Mouse (Mus musculus) CH12.LX (cell line): Measurements from ENCODE around the gene Mafb. TPM values are rescaled to one million over a fixed set of nuclear protein-coding genes. Genes with fewer than 3 reads are reported as not detected.

Experiments used
- DNase-seq: peaks from one replicate; pipeline ENCODE4 v3.0.0-alpha.2; 2013; ENCODE audit errors: extremely low read depth
- H3K27ac ChIP-seq: 2 replicates; pipeline ENCODE4 v1.5.1; 2012; ENCODE audit warnings: low read depth, mild to moderate bottlenecking, control low read depth, moderate library complexity; ENCODE audit not compliant: insufficient read depth
- H3K27me3 ChIP-seq: replicated peaks from 2 replicates; pipeline ENCODE3; 2012; ENCODE audit warnings: inconsistent platforms
- H3K36me3 ChIP-seq, 2 experiments: replicated peaks in 1 of 2; 2 replicates each; pipeline versions ENCODE3 to v1.6.1; 2012; ENCODE audit warnings: inconsistent platforms in 1 of 2, low read length in 1 of 2, mild to moderate bottlenecking in 1 of 2, mixed read lengths in 1 of 2, moderate library complexity in 1 of 2; ENCODE audit not compliant: control insufficient read depth in 1 of 2, insufficient read depth in 1 of 2
- H3K4me1 ChIP-seq, 2 experiments: 2 replicates each; pipeline ENCODE4 v1.6.1; 2012; ENCODE audit warnings: inconsistent platforms in 1 of 2, moderate library complexity in 1 of 2; ENCODE audit not compliant: insufficient read depth in 2 of 2, control insufficient read depth in 1 of 2
- H3K4me2 ChIP-seq: 2 replicates; pipeline ENCODE4 v1.6.1; 2012; ENCODE audit warnings: low read depth, mild to moderate bottlenecking, control low read depth; ENCODE audit not compliant: poor library complexity, insufficient read depth, severe bottlenecking
- H3K4me3 ChIP-seq, 3 experiments: fragments of 150-350 bp in 1 of 3; sonication (generic) in 1 of 3; replicated peaks in 1 of 3; 2 replicates each; pipeline versions ENCODE3 to v1.5.1; 2011 to 2012; ENCODE audit warnings: low read depth in 2 of 3, low read length in 2 of 3, mild to moderate bottlenecking in 2 of 3, moderate library complexity in 2 of 3, control low read depth in 1 of 3, improper control_type of control experiment in 1 of 3, inconsistent platforms in 1 of 3, mixed read lengths in 1 of 3; ENCODE audit not compliant: poor library complexity in 1 of 3
- H3K79me2 ChIP-seq: replicated peaks from 2 replicates; pipeline ENCODE4 v1.6.1; 2012; ENCODE audit warnings: mild to moderate bottlenecking, moderate library complexity; ENCODE audit not compliant: control insufficient read depth, poor library complexity, insufficient read depth, severe bottlenecking; ENCODE audit errors: extremely low read depth
- H3K9ac ChIP-seq: 2 replicates; pipeline ENCODE4 v1.6.1; 2012; ENCODE audit warnings: low read depth, mild to moderate bottlenecking, control low read depth, moderate library complexity; ENCODE audit not compliant: insufficient read depth
- H3K9me3 ChIP-seq: replicated peaks from 2 replicates; pipeline ENCODE3; 2012; ENCODE audit warnings: low read length, inconsistent platforms, mixed read lengths
- BHLHE40 ChIP-seq: IDR thresholded peaks from 2 replicates; pipeline ENCODE4 v1.6.1; 2011; ENCODE audit warnings: mild to moderate bottlenecking, low read depth, low read length, improper control_type of control experiment
- CTCF ChIP-seq, 2 experiments: IDR thresholded peaks in 1 of 2; conservative IDR thresholded peaks in 1 of 2; 2 replicates each; pipeline ENCODE4 v1.5.1; 2011 to 2012; ENCODE audit warnings: low read depth in 2 of 2, low read length in 2 of 2, improper control_type of control experiment in 1 of 2, inconsistent platforms in 1 of 2, mild to moderate bottlenecking in 1 of 2, moderate library complexity in 1 of 2
- E2F4 ChIP-seq: IDR thresholded peaks from 2 replicates; pipeline ENCODE4 v1.6.1; 2011; ENCODE audit warnings: low read depth, low read length, improper control_type of control experiment; ENCODE audit not compliant: insufficient replicate concordance
- ELF1 ChIP-seq: IDR thresholded peaks from 2 replicates; pipeline ENCODE4 v1.6.1; 2014; ENCODE audit warnings: low read depth, mild to moderate bottlenecking, inconsistent platforms, low read length, improper control_type of control experiment
- EP300 ChIP-seq: IDR thresholded peaks from 2 replicates; pipeline ENCODE4 v1.6.1; 2011; ENCODE audit warnings: low read length, improper control_type of control experiment
- IRF4 ChIP-seq: IDR thresholded peaks from 2 replicates; pipeline ENCODE4 v1.6.1; 2014; ENCODE audit warnings: low read depth, mild to moderate bottlenecking, inconsistent platforms, low read length, improper control_type of control experiment
- JUN ChIP-seq: IDR thresholded peaks from 2 replicates; pipeline ENCODE4 v1.6.1; 2011; ENCODE audit warnings: low read depth, mild to moderate bottlenecking, low read length, improper control_type of control experiment, moderate library complexity; ENCODE audit not compliant: insufficient read depth
- JUND ChIP-seq: conservative IDR thresholded peaks from 2 replicates; pipeline ENCODE4 v1.6.1; 2011; ENCODE audit warnings: low read depth, low read length, improper control_type of control experiment
- MAFK ChIP-seq: IDR thresholded peaks from 2 replicates; pipeline ENCODE4 v1.6.1; 2011; ENCODE audit warnings: low read length, improper control_type of control experiment; ENCODE audit not compliant: insufficient replicate concordance
- MAX ChIP-seq: IDR thresholded peaks from 2 replicates; pipeline ENCODE4 v1.6.1; 2011; ENCODE audit warnings: low read length, improper control_type of control experiment
- NELFE ChIP-seq: IDR thresholded peaks from 2 replicates; pipeline ENCODE4 v1.6.1; 2011; ENCODE audit warnings: low read depth, low read length, improper control_type of control experiment
- RCOR1 ChIP-seq: conservative IDR thresholded peaks from 2 replicates; pipeline ENCODE4 v1.6.1; 2012; ENCODE audit warnings: low read depth, mild to moderate bottlenecking, inconsistent platforms, low read length, improper control_type of control experiment
- SMC3 ChIP-seq: IDR thresholded peaks from 2 replicates; pipeline ENCODE4 v1.6.1; 2011; ENCODE audit warnings: low read depth, low read length, improper control_type of control experiment
- TBP ChIP-seq: conservative IDR thresholded peaks from 2 replicates; pipeline ENCODE4 v1.6.1; 2011; ENCODE audit warnings: low read depth, low read length, improper control_type of control experiment
- USF2 ChIP-seq: conservative IDR thresholded peaks from 2 replicates; pipeline ENCODE4 v1.6.1; 2011; ENCODE audit warnings: low read depth, low read length, improper control_type of control experiment
- ZKSCAN1 ChIP-seq: IDR thresholded peaks from 2 replicates; pipeline ENCODE4 v1.6.1; 2012; ENCODE audit warnings: low read depth, inconsistent platforms, low read length, improper control_type of control experiment, borderline replicate concordance
- ZMIZ1 ChIP-seq: IDR thresholded peaks from 2 replicates; pipeline ENCODE4 v1.6.1; 2012; ENCODE audit warnings: low read depth, mild to moderate bottlenecking, inconsistent platforms, low read length, improper control_type of control experiment
- ZNF384 ChIP-seq: IDR thresholded peaks from 2 replicates; pipeline ENCODE4 v1.6.1; 2012; ENCODE audit warnings: low read depth, low read length, improper control_type of control experiment, inconsistent platforms
- dilution Hi-C: fragments of 300-500 bp; cut with MboI; formaldehyde crosslinking; loops from 2 replicates; pipeline ENCODE4 v1.14.3; 2020; ENCODE audit warnings: low sequenced_read_pairs; ENCODE audit not compliant: extremely low pct_unique_long_range_greater_than_20kb, extremely low pct_ligation_motif_present
- in situ Hi-C: fragments of 300-500 bp; cut with MboI; formaldehyde crosslinking; loops from 3 replicates; pipeline ENCODE4 v1.14.3; 2019; ENCODE audit warnings: low sequenced_read_pairs, low pct_ligation_motif_present, low pct_unique_long_range_greater_than_20kb, mixed read lengths
- polyA plus RNA-seq: library from polyadenylated mRNA; unstranded; fragments of >175 nt; gene quantifications from 2 replicates; pipeline ENCODE4 v1.2.1, GENCODE M21; 2012; ENCODE audit warnings: low read depth; ENCODE audit not compliant: insufficient read length
- total RNA-seq, 2 experiments: library from RNA; depleted of rRNA; stranded (reverse); fragments of 300-350 nt in 1 of 2; fragments of >200 nt in 1 of 2; gene quantifications; 2 replicates each; pipeline ENCODE4 v1.2.3; 2012 to 2014

The Mafb gene
- total and polyA plus RNA-seq, 3 experiments, result 0.04 to 0.47 (median 0.17) TPM

DNA sequence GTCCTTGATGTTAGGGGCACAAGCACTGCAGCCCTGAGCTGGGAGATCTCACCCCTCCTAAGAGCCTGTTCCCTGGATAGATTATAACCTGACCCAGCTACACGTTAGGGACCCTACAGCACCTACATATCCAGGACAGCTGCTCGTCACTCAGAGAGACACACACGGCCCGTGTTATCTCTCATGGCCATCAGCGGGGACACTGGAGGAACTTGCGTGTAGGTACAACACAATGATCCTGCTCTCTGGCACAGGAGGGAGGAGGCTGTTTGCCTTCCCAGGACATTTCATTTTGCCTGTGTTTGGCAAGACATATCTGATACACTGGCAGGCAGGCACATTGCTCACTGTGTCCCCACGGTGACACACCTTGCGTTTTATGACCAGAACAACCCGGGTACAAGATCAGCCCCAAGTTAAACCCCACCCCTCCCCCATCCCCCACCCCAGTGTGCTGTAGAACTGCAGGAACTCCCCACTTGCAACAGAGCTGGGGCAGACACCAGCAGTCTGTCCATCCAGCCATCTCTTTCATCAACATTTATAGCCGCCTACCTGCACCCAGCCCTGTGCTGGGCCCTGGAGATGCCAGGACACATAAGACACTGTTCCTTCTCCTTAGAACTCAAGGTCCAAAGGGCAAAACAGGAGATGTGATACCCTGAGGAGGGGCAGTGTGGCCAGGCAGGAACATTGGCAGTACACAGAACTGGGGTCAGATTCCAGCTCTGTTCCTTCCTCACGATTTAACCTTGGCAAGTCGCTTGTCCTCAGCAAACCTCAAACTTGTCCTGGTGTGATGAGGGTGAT, 34.1 kb downstream of the Mafb start:
- Histone ChIP-seq H3K36me3 (no peaks in the 10 kb centered on the region), H3K4me2 (no peak overlapping the region), H3K4me1 (peaks cover 2 to 29% of the 10 kb centered on the region in 2 experiments; a peak in 3 of 4 replicates), H3K4me3 (no peak overlapping the region), H3K27ac (no peak overlapping the region), H3K79me2 (no peaks in the 10 kb centered on the region), H3K9me3 (no peaks in the 10 kb centered on the region), H3K9ac (no peak overlapping the region), H3K27me3 (no peaks in the 10 kb centered on the region)
- DNase-seq, result no peak
- TF ChIP-seq CTCF (conservative IDR thresholded peaks at IDR 0.05 in 1 of 2, IDR thresholded peaks at IDR 0.05 in 1 of 2; ENCODE audit: low read depth in 2 of 2, low read length in 2 of 2) (no peak), EP300 (no peak)
- dilution Hi-C loops (no loop called here), in situ Hi-C loops (no loop called here)

DNA sequence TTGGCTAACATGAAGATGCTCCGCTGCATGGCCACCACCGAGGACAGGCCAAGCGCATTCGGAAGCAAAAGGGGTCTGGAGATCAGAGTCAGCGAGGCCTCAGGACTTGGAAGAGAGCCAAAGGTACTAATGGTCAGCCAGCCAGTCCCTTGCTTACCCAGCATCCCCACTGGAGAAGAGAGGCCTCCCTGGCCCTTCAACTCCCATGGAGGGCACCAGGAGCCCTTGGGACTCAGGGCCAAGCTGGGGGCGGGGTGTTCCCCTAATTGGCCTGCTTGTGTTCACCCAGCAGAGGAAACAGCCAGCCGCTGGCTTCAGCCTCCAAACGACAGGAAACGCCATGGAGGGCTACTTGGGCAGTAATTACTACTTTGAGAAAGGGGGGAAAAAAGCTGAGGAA, 38.0 kb downstream of the Mafb start:
- DNase-seq, result no peak
- Histone ChIP-seq H3K4me1 (peaks cover 8 to 28% of the 10 kb centered on the region in 2 experiments; a peak in 3 of 4 replicates), H3K27ac (no peak overlapping the region)
- no peak for TF ChIP-seq NELFE
- TF ChIP-seq ZMIZ1, result no peak
- TF ChIP-seq JUND, result no peak
- TF ChIP-seq USF2, result no peak
- no peak for TF ChIP-seq TBP
- TF ChIP-seq SMC3, result no peak
- TF ChIP-seq E2F4, result no peak
- no peak for TF ChIP-seq ZKSCAN1
- no peak for TF ChIP-seq ZNF384
- TF ChIP-seq JUN, result no peak
- TF ChIP-seq MAX, result no peak
- TF ChIP-seq ELF1, result no peak
- TF ChIP-seq BHLHE40, result no peak
- TF ChIP-seq RCOR1, result no peak
- TF ChIP-seq MAFK, result no peak
- no peak for TF ChIP-seq IRF4
- TF ChIP-seq, all 38 proteins: peak for 0
- H3K36me3 ChIP-seq, result no peaks in the 10 kb centered on the region
- dilution Hi-C loops, result no loop called here
- no peak overlapping the region for H3K4me2 ChIP-seq
- no peaks in the 10 kb centered on the region for H3K9me3 ChIP-seq
- H3K4me3 ChIP-seq, result no peak overlapping the region
- H3K9ac ChIP-seq, result no peak overlapping the region
- no peaks in the 10 kb centered on the region for H3K79me2 ChIP-seq
- in situ Hi-C loops, result no loop called here
- no peaks in the 10 kb centered on the region for H3K27me3 ChIP-seq
